Mouse (Mus musculus) thymus, adult 2 months (tissue): ENCODE results near the gene Art3.

Experiments used
- CTCF ChIP-seq: fragments of 200-500 bp; IDR thresholded peaks from 2 replicates; pipeline ENCODE4 v1.5.1; 2012; ENCODE audit warnings: mild to moderate bottlenecking, control low read depth, low read length, moderate library complexity, borderline replicate concordance; ENCODE audit not compliant: control insufficient read depth, poor library complexity, insufficient read depth; ENCODE audit errors: extremely low read depth
- POLR2A ChIP-seq: fragments of 200-500 bp; IDR thresholded peaks from 2 replicates; pipeline ENCODE4 v1.6.1; 2012; ENCODE audit warnings: mild to moderate bottlenecking, low read length, control low read depth, moderate library complexity; ENCODE audit not compliant: control insufficient read depth, poor library complexity, insufficient read depth; ENCODE audit errors: extremely low read depth

GRCm38 (mm10) chr5:92283107-92283506 lies 48.5 kb upstream of the Art3 start:
- TF ChIP-seq CTCF: no peak
- TF ChIP-seq POLR2A: no peak
